Mouse (Mus musculus) cerebellum, adult 2 months (tissue): ENCODE data around the gene Cfap58. TPM values are rescaled to one million over a fixed set of nuclear protein-coding genes. Genes with fewer than 3 reads are reported as not detected.

Experiments used
- DNase-seq, 2 experiments: peaks; one replicate each; pipeline ENCODE4 v3.0.0; 2021
- H3K27ac ChIP-seq: fragments of 200-500 bp; 2 replicates; pipeline ENCODE4 v1.5.1; 2012; ENCODE audit warnings: low read length, control low read depth, inconsistent platforms; ENCODE audit not compliant: insufficient read depth
- H3K27me3 ChIP-seq: fragments of 200-500 bp; 2 replicates; pipeline ENCODE4 v1.6.1; 2012; ENCODE audit warnings: inconsistent platforms, mild to moderate bottlenecking, low read length, moderate library complexity; ENCODE audit not compliant: control insufficient read depth, insufficient read depth
- H3K4me1 ChIP-seq: fragments of 200-500 bp; 2 replicates; pipeline ENCODE4 v1.6.1; 2011; ENCODE audit warnings: low read length; ENCODE audit not compliant: control insufficient read depth, insufficient read depth
- H3K4me3 ChIP-seq: fragments of 200-500 bp; replicated peaks from 2 replicates; pipeline ENCODE3; 2011; ENCODE audit warnings: mild to moderate bottlenecking, low read depth, low read length, control low read depth; ENCODE audit not compliant: insufficient read depth
- CTCF ChIP-seq: fragments of 200-500 bp; IDR thresholded peaks from 2 replicates; pipeline ENCODE4 v1.5.1; 2011; ENCODE audit warnings: low read depth, mild to moderate bottlenecking, control low read depth, low read length, moderate library complexity, borderline replicate concordance; ENCODE audit not compliant: insufficient read depth
- POLR2A ChIP-seq: fragments of 200-500 bp; IDR thresholded peaks from 2 replicates; pipeline ENCODE4 v1.6.1; 2011; ENCODE audit warnings: low read length, control low read depth, borderline replicate concordance; ENCODE audit not compliant: insufficient read depth
- WGBS: fragments of 180-500 bp; shearing (Covaris S2); methylation state at CpG from one replicate; pipeline ENCODE4 v1.1.7; 2018; 5-methylcytosine and 5-hydroxymethylcytosine counted together
- polyA plus RNA-seq: library from polyadenylated mRNA; depleted of rRNA; stranded (reverse); fragments of >200 nt; gene quantifications from 2 replicates; pipeline ENCODE4 v1.2.3, GENCODE M21; 2012; rRNA removed

Gene Cfap58
- polyA plus RNA-seq, 1 experiment, result 0.07 TPM

DNA sequence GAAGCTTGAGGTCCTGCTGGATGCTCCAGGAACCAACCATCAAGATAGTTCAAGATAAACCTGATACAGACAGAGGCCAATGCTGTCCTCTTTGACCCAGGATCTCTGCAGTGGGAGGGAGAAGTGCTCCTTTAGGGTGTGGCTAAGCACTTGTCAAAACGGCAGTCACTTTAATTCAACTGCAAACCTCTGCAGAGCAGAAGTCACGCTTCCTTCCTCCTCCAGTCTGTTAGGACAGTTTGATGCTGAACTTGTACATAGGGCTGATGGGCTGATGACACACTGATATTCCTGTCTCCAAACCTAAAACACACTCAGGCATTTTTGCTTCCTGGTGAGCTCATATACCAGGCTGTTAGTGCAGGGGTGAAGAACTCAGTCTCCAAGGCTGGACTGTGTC lies 125.8 kb downstream of the Cfap58 start:
- no peak for TF ChIP-seq POLR2A
- no peak for TF ChIP-seq CTCF
- WGBS, result 54% methylated on average over 2 of the region's 2 CpGs
- Histone ChIP-seq H3K27ac (no peak overlapping the region), H3K4me3 (no peak overlapping the region), H3K27me3 (no peaks in the 10 kb centered on the region; the same call in 1 of the 2 replicates), H3K4me1 (no peaks in the 10 kb centered on the region)
- DNase-seq, result no peak

GRCm38 (mm10) chr19:48079718-48080117 lies 142.2 kb downstream of the Cfap58 start:
- no peaks in the 10 kb centered on the region for H3K27me3 ChIP-seq
- H3K4me1 ChIP-seq, result no peaks in the 10 kb centered on the region
- DNase-seq, result no peak
- H3K4me3 ChIP-seq, result no peak overlapping the region
- WGBS, result 33% methylated on average over 3 of the region's 3 CpGs
- H3K27ac ChIP-seq, result no peak overlapping the region
- TF ChIP-seq CTCF, result no peak
- no peak for TF ChIP-seq POLR2A

DNA sequence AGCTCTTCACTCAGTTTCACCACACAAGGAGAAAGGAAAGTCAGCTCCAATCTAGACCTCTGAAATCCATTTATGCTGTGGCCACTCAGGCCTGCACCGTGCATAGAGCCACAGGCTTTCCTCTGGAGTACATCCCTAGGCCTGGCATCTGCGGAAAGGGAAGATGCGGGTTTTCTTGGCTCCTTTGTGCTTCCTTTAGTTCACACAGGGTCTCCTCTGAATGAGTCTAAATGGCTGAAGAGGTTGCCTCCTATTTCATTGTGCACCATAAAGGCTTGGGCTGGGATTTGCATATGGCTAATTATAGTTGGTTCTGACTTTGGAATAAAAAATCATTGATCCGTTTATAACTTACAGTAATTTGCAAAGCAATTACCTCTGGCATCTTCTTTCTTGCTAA lies 144.0 kb downstream of the Cfap58 start:
- Histone ChIP-seq H3K4me1 (no peaks in the 10 kb centered on the region), H3K27ac (no peak overlapping the region), H3K4me3 (no peak overlapping the region), H3K27me3 (no peaks in the 10 kb centered on the region)
- WGBS, result 86% methylated on average over 4 of the region's 4 CpGs
- TF ChIP-seq CTCF (no peak), POLR2A (no peak)
- DNase-seq, result no peak

Other genes with a start within 250 kb of the Cfap58 start
- gene Col17a1, start 245.6 kb upstream of the Cfap58 start, polyA plus RNA-seq, result 3.6 and 4.1 TPM in 2 replicates
- 81.6 and 84.8 TPM in 2 replicates for gene Sfr1, start 206.0 kb upstream of the Cfap58 start, polyA plus RNA-seq
- gene Gsto1, start 82.7 kb upstream of the Cfap58 start, polyA plus RNA-seq, result 40.5 and 42.1 TPM in 2 replicates
- 2.5 and 2.9 TPM in 2 replicates for gene Gsto2, start 72.1 kb upstream of the Cfap58 start, polyA plus RNA-seq
- gene Cfap43, start 18.4 kb upstream of the Cfap58 start, polyA plus RNA-seq, result 0.86 and 1.00 TPM in 2 replicates
- gene Itprip, start 18.4 kb upstream of the Cfap58 start, polyA plus RNA-seq, result 0.52 and 0.57 TPM in 2 replicates